Mouse (Mus musculus) bone marrow, adult 2 months (tissue): ENCODE data around the gene P4ha1.

Source experiments
- CTCF ChIP-seq: fragments of 200-500 bp; IDR thresholded peaks from 2 replicates; pipeline ENCODE4 v1.5.1; 2011; ENCODE audit warnings: low read length, control low read depth; ENCODE audit not compliant: control insufficient read depth, insufficient read depth
- POLR2A ChIP-seq: fragments of 200-500 bp; IDR thresholded peaks from 2 replicates; pipeline ENCODE4 v1.6.1; 2011; ENCODE audit warnings: low read depth, mild to moderate bottlenecking, control low read depth, low read length, borderline replicate concordance; ENCODE audit not compliant: control insufficient read depth

- TF ChIP-seq CTCF (no peak), POLR2A (no peak)
Measured at GRCm38 (mm10) chr10:59389652-59390051, 66.6 kb downstream of the P4ha1 start.
